ENCODE assay signal across 9 mouse cellular contexts in genomic region chr13:36612785-36613750, GRCm38 (mm10).
DNase-seq lines count a peak whose midpoint lies in the region; ATAC-seq lines count a peak whose summit lies in the region.
"Had no signal": no experiment of that assay in that cellular context is flagged by ENCODE, and none has a peak within 500 bp of the region (broad histone marks: within the 10 kb centered on the region; RNA-seq: fewer than 3 reads in every experiment).

No protein-coding gene starts in this region.

- intact Hi-C loops in heart, postnatal 36 days (cut with DNase I): no loop called here
- intact Hi-C loops in heart, postnatal 10 days (cut with DNase I): no loop called here

- peak; percentile 21 for DNase-seq in cerebellum, adult 9-11 months
- peak; percentile 34 to 50 for DNase-seq in left cerebral cortex, adult 18-20 months (ENCODE audit: low spot score in 2 of 2)
- DNase-seq in retina, postnatal 1 day: peak; percentile 45
- no peak for DNase-seq in urinary bladder, adult 18-20 months (ENCODE audit: low spot score in 2 of 2)
- DNase-seq in heart, postnatal 36 days: no peak
- DNase-seq in ovary, postnatal 14 days (ENCODE audit: low spot score): no peak
- no peak for DNase-seq in heart, postnatal 10 days
- DNase-seq: thymus, postnatal 14 days had no signal

- ATAC-seq in frontal cortex, adult (ENCODE audit: low TSS enrichment): peak; percentile 91

Comparison
In these comparisons a context has a peak if more than half of its experiments do, and no peak if none do; other contexts are left out.
1. DNase-seq: peak in cerebellum, adult 9-11 months (single experiment), left cerebral cortex, adult 18-20 months (2 of 2) and retina, postnatal 1 day (single experiment); none in urinary bladder, adult 18-20 months (0 of 2), heart, postnatal 36 days (0 of 2), ovary, postnatal 14 days (single experiment) and heart, postnatal 10 days (0 of 2).